Mouse (Mus musculus) kidney, embryonic 14.5 days (tissue): Measurements from ENCODE around the gene Gm20716. TPM values are rescaled to one million over a fixed set of nuclear protein-coding genes. Genes with fewer than 3 reads are reported as not detected.

ENCODE experiments used
- ATAC-seq: fragments of 200-750 bp; cut with Nextera tagmentation; 2 replicates; pipeline ENCODE4 v1.8.0; 2017; ENCODE audit warnings: moderate number of reproducible peaks, mild to moderate bottlenecking, moderate TSS enrichment, moderate library complexity; ENCODE audit not compliant: low FRiP score, low TSS enrichment
- H3K27ac ChIP-seq: fragments of 300-500 bp; sonication (generic); 2 replicates; pipeline ENCODE4 v1.5.1; 2014; ENCODE audit warnings: low read depth, mild to moderate bottlenecking, low read length, moderate library complexity, mixed read lengths
- H3K27me3 ChIP-seq: fragments of 300-500 bp; sonication (generic); 2 replicates; pipeline ENCODE4 v1.6.1; 2014; ENCODE audit warnings: mild to moderate bottlenecking, low read length; ENCODE audit not compliant: control insufficient read depth, insufficient read depth
- H3K36me3 ChIP-seq: fragments of 300-500 bp; sonication (generic); 2 replicates; pipeline ENCODE4 v1.6.1; 2014; ENCODE audit warnings: low read length, mixed read lengths; ENCODE audit not compliant: control insufficient read depth, insufficient read depth
- H3K4me1 ChIP-seq: fragments of 300-500 bp; sonication (generic); 2 replicates; pipeline ENCODE4 v1.6.1; 2014; ENCODE audit warnings: low read length, mixed read lengths; ENCODE audit not compliant: control insufficient read depth, insufficient read depth
- H3K4me2 ChIP-seq: fragments of 300-500 bp; sonication (generic); replicated peaks from 2 replicates; pipeline ENCODE4 v1.6.1; 2014; ENCODE audit warnings: low read depth, mild to moderate bottlenecking, low read length
- H3K4me3 ChIP-seq: fragments of 300-500 bp; sonication (generic); 2 replicates; pipeline ENCODE4 v1.5.1; 2014; ENCODE audit warnings: mild to moderate bottlenecking, low read length
- H3K9ac ChIP-seq: fragments of 300-500 bp; sonication (generic); 2 replicates; pipeline ENCODE4 v1.6.1; 2014; ENCODE audit warnings: low read depth, mild to moderate bottlenecking, low read length, moderate library complexity
- H3K9me3 ChIP-seq: fragments of 300-500 bp; sonication (generic); 2 replicates; pipeline ENCODE4 v1.6.1; 2016; ENCODE audit warnings: low read length; ENCODE audit not compliant: control insufficient read depth
- WGBS: fragments of 180-500 bp; shearing (Covaris S2); extraction: QIAGEN DNeasy Blood & Tissue Kit; methylation state at CpG from one replicate; pipeline ENCODE4 v1.1.7; 2014; 5-methylcytosine and 5-hydroxymethylcytosine counted together
- polyA plus RNA-seq: library from polyadenylated mRNA; unstranded; fragments of >200 nt; fragmentation: Nextera tagmentation; extraction: Ambion mirVana; gene quantifications from 2 replicates; pipeline ENCODE4 v1.2.1, GENCODE M21; 2014

Gm20716 gene
- polyA plus RNA-seq, 1 experiment from 2014 or later = 29.9 TPM

DNA sequence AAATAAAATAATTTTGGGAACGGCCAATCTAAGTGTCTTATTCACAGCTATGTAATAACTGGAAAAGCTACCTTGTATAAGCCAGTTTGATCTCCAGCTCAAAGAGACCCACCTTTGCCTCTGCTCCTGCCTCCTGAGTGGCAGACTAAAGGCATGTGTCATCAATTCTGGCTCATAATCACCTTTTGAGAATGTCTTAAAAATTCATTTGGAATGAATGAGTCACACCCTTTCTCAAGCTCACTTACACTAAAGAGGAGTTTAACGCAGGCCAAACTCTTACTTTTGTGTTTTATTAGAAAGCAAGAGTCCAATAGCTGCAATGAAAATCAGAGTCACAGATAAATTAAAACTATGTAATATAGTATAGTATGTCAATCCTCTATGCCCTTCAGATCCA, 38.3 kb downstream of the Gm20716 start:
- Histone ChIP-seq H3K36me3 (peaks cover 51% of the 10 kb centered on the region), H3K4me2 (no peak overlapping the region), H3K4me3 (no peak overlapping the region), H3K9me3 (no peaks in the 10 kb centered on the region), H3K9ac (no peak overlapping the region), H3K27ac (no peak overlapping the region), H3K4me1 (0 out of 2 replicates have a peak, but pooled peaks cover 12% of the 10 kb centered on the region), H3K27me3 (no peaks in the 10 kb centered on the region)
- 92% methylated on average over 2 of the region's 2 CpGs for WGBS
- no peak for ATAC-seq

DNA sequence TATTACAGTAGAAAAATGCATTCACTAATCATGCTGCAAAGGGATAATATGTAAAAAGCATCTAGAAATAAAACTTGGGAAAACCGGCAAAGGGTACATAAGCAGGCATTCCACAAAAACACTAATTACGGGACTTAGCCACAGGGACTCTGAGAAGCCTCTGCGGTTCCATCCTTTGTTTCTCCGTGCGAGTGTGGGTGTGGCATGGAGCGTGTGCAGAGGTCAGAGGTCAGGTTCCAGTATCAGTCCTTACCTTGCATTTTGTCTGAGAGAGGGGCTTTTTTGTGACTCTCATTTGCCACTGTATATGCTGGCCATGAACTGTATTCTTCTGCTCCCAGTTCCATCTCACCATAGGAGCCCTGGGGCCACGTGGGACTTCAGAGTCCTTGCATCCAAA, 54.2 kb downstream of the Gm20716 start:
- H3K4me1 ChIP-seq = no peaks in the 10 kb centered on the region
- no peaks in the 10 kb centered on the region for H3K27me3 ChIP-seq
- H3K4me3 ChIP-seq = no peak overlapping the region
- H3K4me2 ChIP-seq = no peak overlapping the region
- H3K9me3 ChIP-seq = no peaks in the 10 kb centered on the region
- H3K27ac ChIP-seq = no peak overlapping the region
- ATAC-seq = no peak
- WGBS = 57% methylated on average over 7 of the region's 7 CpGs
- H3K9ac ChIP-seq = no peak overlapping the region
- peaks cover 19% of the 10 kb centered on the region for H3K36me3 ChIP-seq

DNA sequence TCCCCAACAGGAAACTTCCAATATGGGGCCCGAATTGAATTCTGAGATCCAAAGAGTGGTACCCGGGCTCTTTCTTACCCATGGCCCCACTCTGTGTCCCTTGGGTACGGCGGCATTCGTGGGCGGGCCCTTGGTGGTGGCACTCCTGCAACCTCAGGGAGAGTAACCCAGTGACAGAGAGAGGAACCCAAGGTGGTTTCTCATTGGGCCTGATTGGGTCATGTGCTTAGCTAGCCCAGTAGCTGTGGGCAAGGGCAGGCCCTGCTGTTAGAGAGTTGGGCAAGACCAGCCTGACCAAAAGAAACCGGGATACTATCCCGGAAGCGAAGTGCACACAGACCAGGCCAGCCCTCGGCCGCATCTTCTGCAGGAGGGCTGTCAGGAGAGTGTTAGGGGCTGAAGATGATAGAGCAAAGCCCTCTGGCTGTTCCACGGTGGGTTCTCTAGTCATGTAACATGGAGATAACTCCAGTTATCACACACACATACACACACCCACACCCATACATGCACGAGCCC, 59.9 kb downstream of the Gm20716 start:
- Histone ChIP-seq H3K27ac (peak overlapping the region; percentile 92), H3K4me2 (peak overlapping the region; percentile 38), H3K9me3 (no peaks in the 10 kb centered on the region), H3K36me3 (no peaks in the 10 kb centered on the region), H3K9ac (peak overlapping the region; percentile 37; the same call in 1 of the 2 replicates), H3K27me3 (no peaks in the 10 kb centered on the region), H3K4me1 (peaks cover 35% of the 10 kb centered on the region), H3K4me3 (peak overlapping the region; percentile 12; the same call in 1 of the 2 replicates)
- WGBS = 8% methylated on average over 13 of the region's 13 CpGs
- peak; percentile 68; the same call in 1 of the 2 replicates for ATAC-seq

DNA sequence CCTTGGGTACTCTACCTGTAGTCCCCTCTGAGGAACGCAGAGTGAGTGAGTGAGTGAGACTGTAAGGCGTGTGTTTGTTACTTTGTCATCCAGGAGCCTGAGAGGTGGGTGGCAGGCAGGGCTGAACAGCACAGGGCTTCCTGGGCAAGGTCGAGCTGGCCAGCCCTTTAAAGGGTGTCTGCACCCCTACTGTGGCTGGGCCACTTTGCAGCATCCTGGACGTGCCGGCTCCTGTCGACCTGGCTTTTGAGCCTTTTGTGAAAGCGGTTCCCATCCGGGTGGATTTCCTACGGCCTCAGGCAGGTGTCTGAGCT, 60.4 kb downstream of the Gm20716 start:
- peak overlapping the region; percentile 38 for H3K4me2 ChIP-seq
- H3K36me3 ChIP-seq = no peaks in the 10 kb centered on the region
- peak; percentile 36; the same call in 1 of the 2 replicates for ATAC-seq
- peak overlapping the region; percentile 37; the same call in 1 of the 2 replicates for H3K9ac ChIP-seq
- peak overlapping the region; percentile 92 for H3K27ac ChIP-seq
- no peaks in the 10 kb centered on the region for H3K27me3 ChIP-seq
- H3K4me3 ChIP-seq = peak overlapping the region; percentile 12; the same call in 1 of the 2 replicates
- peaks cover 35% of the 10 kb centered on the region for H3K4me1 ChIP-seq
- no peaks in the 10 kb centered on the region for H3K9me3 ChIP-seq
- WGBS = 2% methylated on average over 9 of the region's 9 CpGs

DNA sequence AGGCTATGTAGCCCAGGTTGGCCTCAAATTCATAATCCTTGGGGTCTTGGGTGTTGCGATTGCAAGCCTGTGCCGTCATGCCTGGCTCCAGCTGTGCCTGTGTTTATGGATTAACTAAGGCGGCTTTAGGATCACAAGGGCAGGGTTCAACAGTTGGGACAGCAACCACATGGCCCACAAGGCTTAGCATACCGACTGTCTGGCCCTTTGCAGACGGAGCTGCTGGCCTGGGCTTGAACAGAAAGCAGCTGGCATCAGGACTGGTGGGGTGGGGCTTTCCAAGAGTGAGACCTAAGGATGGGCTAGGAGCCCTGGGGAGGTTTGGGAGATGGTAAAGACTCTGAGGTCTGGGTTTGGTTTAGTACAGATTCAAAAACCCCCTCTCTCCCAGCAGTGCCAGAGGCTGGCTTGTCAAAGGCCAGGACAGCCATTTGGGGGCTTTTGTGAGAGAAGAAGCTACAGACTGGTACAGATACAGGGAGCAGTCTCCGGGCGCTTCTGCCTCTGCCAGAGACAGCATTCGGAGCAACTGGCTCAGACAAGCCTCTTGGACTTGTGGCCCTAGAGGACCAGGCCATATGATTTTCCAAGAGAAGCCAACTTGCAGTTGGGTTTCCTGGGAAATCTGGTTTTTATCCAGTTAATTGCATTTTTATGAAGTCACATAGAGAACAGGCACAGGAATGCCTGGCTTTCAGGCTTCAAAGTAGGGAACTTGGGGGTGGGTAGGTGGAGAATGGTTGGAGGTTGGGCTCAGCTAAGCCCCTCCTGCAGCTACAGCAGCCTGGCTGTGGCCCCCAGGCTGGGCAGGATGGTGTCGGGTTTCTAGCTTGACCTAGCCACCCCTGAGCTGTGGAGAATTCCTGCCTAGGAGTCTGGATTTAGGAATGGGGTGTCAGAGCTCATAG, 61.0 kb downstream of the Gm20716 start:
- Histone ChIP-seq H3K9ac (peak overlapping the region; percentile 37; the same call in 1 of the 2 replicates), H3K27me3 (no peaks in the 10 kb centered on the region), H3K4me2 (peak overlapping the region; percentile 38), H3K27ac (peak overlapping the region; percentile 92), H3K4me1 (peaks cover 35% of the 10 kb centered on the region), H3K4me3 (no peak overlapping the region; the same call in 1 of the 2 replicates), H3K36me3 (no peaks in the 10 kb centered on the region), H3K9me3 (no peaks in the 10 kb centered on the region)
- 38% methylated on average over 9 of the region's 9 CpGs for WGBS
- peak; percentile 81 for ATAC-seq

DNA sequence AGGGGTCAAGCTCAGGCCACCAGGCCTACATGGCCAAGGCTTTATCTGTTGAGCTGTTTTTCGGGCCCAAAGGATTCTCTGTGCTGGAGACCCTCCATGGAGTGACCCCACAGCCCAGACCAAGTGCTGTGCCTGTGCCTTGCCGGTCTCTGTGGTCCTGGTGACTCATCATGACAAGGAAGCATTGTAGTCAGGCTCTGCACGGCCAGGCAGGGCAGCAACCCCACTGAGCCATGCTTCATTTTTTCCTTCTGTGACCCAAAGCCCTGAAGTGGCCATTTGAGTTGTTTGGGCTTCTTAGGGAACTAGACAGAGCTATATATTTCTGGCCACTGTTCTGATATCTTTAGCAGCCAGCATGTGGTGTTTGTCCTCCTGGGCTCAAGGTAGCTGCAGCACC, 62.4 kb downstream of the Gm20716 start:
- Histone ChIP-seq H3K4me2 (no peak overlapping the region), H3K4me3 (no peak overlapping the region), H3K27me3 (no peaks in the 10 kb centered on the region), H3K4me1 (peaks cover 35% of the 10 kb centered on the region), H3K27ac (no peak overlapping the region), H3K9ac (no peak overlapping the region), H3K36me3 (no peaks in the 10 kb centered on the region), H3K9me3 (no peaks in the 10 kb centered on the region)
- WGBS = 69% methylated on average over 3 of the region's 3 CpGs
- ATAC-seq = no peak

DNA sequence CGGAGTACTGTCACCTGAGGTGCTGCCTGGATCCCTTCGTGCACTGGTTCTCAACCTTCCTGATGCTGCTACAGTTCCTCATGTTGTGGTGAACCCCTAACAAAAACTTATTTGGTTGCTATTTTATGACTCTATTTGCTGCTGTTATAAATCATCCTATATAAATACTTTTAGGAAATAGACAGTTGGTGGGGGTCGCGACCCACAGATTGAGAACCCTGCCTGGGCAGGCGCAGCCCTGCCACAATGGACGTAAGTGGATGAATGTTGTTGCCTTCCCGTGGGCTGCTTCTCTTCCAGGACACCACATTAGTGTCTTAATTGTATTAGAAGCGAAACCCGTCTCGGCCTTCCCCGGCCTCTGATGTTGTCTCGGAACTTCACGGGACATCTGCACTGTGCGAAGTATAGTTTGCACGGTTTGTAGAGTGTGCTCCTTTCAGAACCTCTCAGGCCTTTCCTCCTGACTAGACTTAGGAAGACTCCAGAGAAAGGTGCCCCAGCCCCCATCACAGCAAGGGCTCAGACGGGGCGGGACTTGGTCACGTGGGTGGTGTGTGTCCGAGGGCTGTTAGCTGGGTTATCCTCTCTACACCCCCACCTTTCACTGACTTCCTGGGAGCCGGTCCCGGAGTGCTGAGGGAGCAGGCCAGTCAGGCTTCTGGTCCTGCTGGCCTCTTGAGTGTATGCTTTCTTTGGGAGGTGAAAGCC, 63.3 kb downstream of the Gm20716 start:
- Histone ChIP-seq H3K4me3 (no peak overlapping the region), H3K4me2 (no peak overlapping the region), H3K9ac (no peak overlapping the region), H3K27ac (no peak overlapping the region), H3K4me1 (peaks cover 41% of the 10 kb centered on the region), H3K27me3 (no peaks in the 10 kb centered on the region), H3K36me3 (no peaks in the 10 kb centered on the region), H3K9me3 (no peaks in the 10 kb centered on the region)
- no peak for ATAC-seq
- WGBS = 47% methylated on average over 21 of the region's 21 CpGs

DNA sequence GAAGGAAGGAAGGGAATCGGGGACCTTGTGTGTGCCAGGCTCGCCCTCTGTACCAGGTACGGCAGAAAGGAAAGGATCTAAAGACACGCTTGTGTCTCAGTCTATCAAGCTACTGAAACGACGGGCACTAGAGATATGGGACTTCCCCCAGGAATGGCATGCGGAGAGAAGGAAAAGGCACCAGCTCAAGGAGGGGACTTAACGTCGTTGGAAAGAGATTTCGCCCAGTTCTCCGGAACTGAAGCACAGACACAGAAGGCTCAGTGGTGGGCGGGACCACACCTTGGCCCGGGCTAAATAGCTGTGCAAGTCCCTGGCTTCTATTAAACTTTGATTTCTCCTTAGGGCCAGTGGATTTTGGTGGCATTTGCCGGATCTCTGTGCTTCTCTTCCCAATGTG, 68.2 kb downstream of the Gm20716 start:
- WGBS = 10% methylated on average over 14 of the region's 14 CpGs
- Histone ChIP-seq H3K9ac (peak overlapping the region; percentile 38; the same call in 1 of the 2 replicates), H3K27ac (0 out of 2 replicates have a peak overlapping the region, but pooled peaks have one; percentile 14), H3K36me3 (no peaks in the 10 kb centered on the region), H3K27me3 (no peaks in the 10 kb centered on the region), H3K4me3 (peak overlapping the region; percentile 26), H3K4me2 (peak overlapping the region; percentile 48), H3K9me3 (no peaks in the 10 kb centered on the region), H3K4me1 (peaks cover 31% of the 10 kb centered on the region)
- no peak for ATAC-seq
